Mouse (Mus musculus) CH12.LX (cell line): ENCODE data around the gene Eif4e. TPM values are rescaled to one million over a fixed set of nuclear protein-coding genes. Genes with fewer than 3 reads are reported as not detected.
A peak's percentile ranks its signal among the peaks of the same experiment; 100 is the strongest.

Source experiments
- DNase-seq: peaks from one replicate; pipeline ENCODE4 v3.0.0-alpha.2; 2013; ENCODE audit errors: extremely low read depth
- H3K27ac ChIP-seq: 2 replicates; pipeline ENCODE4 v1.5.1; 2012; ENCODE audit warnings: low read depth, mild to moderate bottlenecking, control low read depth, moderate library complexity; ENCODE audit not compliant: insufficient read depth
- H3K27me3 ChIP-seq: replicated peaks from 2 replicates; pipeline ENCODE3; 2012; ENCODE audit warnings: inconsistent platforms
- H3K36me3 ChIP-seq, 2 experiments: replicated peaks in 1 of 2; 2 replicates each; pipeline versions ENCODE3 to v1.6.1; 2012; ENCODE audit warnings: inconsistent platforms in 1 of 2, low read length in 1 of 2, mild to moderate bottlenecking in 1 of 2, mixed read lengths in 1 of 2, moderate library complexity in 1 of 2; ENCODE audit not compliant: control insufficient read depth in 1 of 2, insufficient read depth in 1 of 2
- H3K4me1 ChIP-seq, 2 experiments: 2 replicates each; pipeline ENCODE4 v1.6.1; 2012; ENCODE audit warnings: inconsistent platforms in 1 of 2, moderate library complexity in 1 of 2; ENCODE audit not compliant: insufficient read depth in 2 of 2, control insufficient read depth in 1 of 2
- H3K4me2 ChIP-seq: 2 replicates; pipeline ENCODE4 v1.6.1; 2012; ENCODE audit warnings: low read depth, mild to moderate bottlenecking, control low read depth; ENCODE audit not compliant: poor library complexity, insufficient read depth, severe bottlenecking
- H3K4me3 ChIP-seq, 3 experiments: fragments of 150-350 bp in 1 of 3; sonication (generic) in 1 of 3; replicated peaks in 1 of 3; 2 replicates each; pipeline versions ENCODE3 to v1.5.1; 2011 to 2012; ENCODE audit warnings: low read depth in 2 of 3, low read length in 2 of 3, mild to moderate bottlenecking in 2 of 3, moderate library complexity in 2 of 3, control low read depth in 1 of 3, improper control_type of control experiment in 1 of 3, inconsistent platforms in 1 of 3, mixed read lengths in 1 of 3; ENCODE audit not compliant: poor library complexity in 1 of 3
- H3K79me2 ChIP-seq: replicated peaks from 2 replicates; pipeline ENCODE4 v1.6.1; 2012; ENCODE audit warnings: mild to moderate bottlenecking, moderate library complexity; ENCODE audit not compliant: control insufficient read depth, poor library complexity, insufficient read depth, severe bottlenecking; ENCODE audit errors: extremely low read depth
- H3K9ac ChIP-seq: 2 replicates; pipeline ENCODE4 v1.6.1; 2012; ENCODE audit warnings: low read depth, mild to moderate bottlenecking, control low read depth, moderate library complexity; ENCODE audit not compliant: insufficient read depth
- H3K9me3 ChIP-seq: replicated peaks from 2 replicates; pipeline ENCODE3; 2012; ENCODE audit warnings: low read length, inconsistent platforms, mixed read lengths
- BHLHE40 ChIP-seq: IDR thresholded peaks from 2 replicates; pipeline ENCODE4 v1.6.1; 2011; ENCODE audit warnings: mild to moderate bottlenecking, low read depth, low read length, improper control_type of control experiment
- EP300 ChIP-seq: IDR thresholded peaks from 2 replicates; pipeline ENCODE4 v1.6.1; 2011; ENCODE audit warnings: low read length, improper control_type of control experiment
- HCFC1 ChIP-seq: IDR thresholded peaks from 2 replicates; pipeline ENCODE4 v1.6.1; 2012; ENCODE audit warnings: low read depth, mild to moderate bottlenecking, inconsistent platforms, low read length, improper control_type of control experiment
- IRF4 ChIP-seq: IDR thresholded peaks from 2 replicates; pipeline ENCODE4 v1.6.1; 2014; ENCODE audit warnings: low read depth, mild to moderate bottlenecking, inconsistent platforms, low read length, improper control_type of control experiment
- JUN ChIP-seq: IDR thresholded peaks from 2 replicates; pipeline ENCODE4 v1.6.1; 2011; ENCODE audit warnings: low read depth, mild to moderate bottlenecking, low read length, improper control_type of control experiment, moderate library complexity; ENCODE audit not compliant: insufficient read depth
- MXI1 ChIP-seq: IDR thresholded peaks from 2 replicates; pipeline ENCODE4 v1.6.1; 2011; ENCODE audit warnings: mild to moderate bottlenecking, low read depth, low read length, improper control_type of control experiment
- MYC ChIP-seq: IDR thresholded peaks from 2 replicates; pipeline ENCODE4 v1.6.1; 2011; ENCODE audit warnings: low read depth, mild to moderate bottlenecking, improper control_type of control experiment, low read length
- NELFE ChIP-seq: IDR thresholded peaks from 2 replicates; pipeline ENCODE4 v1.6.1; 2011; ENCODE audit warnings: low read depth, low read length, improper control_type of control experiment
- SMC3 ChIP-seq: IDR thresholded peaks from 2 replicates; pipeline ENCODE4 v1.6.1; 2011; ENCODE audit warnings: low read depth, low read length, improper control_type of control experiment
- TCF12 ChIP-seq: IDR thresholded peaks from 2 replicates; pipeline ENCODE4 v1.6.1; 2014; ENCODE audit warnings: low read depth, mild to moderate bottlenecking, inconsistent platforms, low read length, improper control_type of control experiment
- UBTF ChIP-seq: IDR thresholded peaks from 2 replicates; pipeline ENCODE4 v1.6.1; 2012; ENCODE audit warnings: low read depth, mild to moderate bottlenecking, inconsistent platforms, low read length, improper control_type of control experiment, moderate library complexity
- ZKSCAN1 ChIP-seq: IDR thresholded peaks from 2 replicates; pipeline ENCODE4 v1.6.1; 2012; ENCODE audit warnings: low read depth, inconsistent platforms, low read length, improper control_type of control experiment, borderline replicate concordance
- ZNF384 ChIP-seq: IDR thresholded peaks from 2 replicates; pipeline ENCODE4 v1.6.1; 2012; ENCODE audit warnings: low read depth, low read length, improper control_type of control experiment, inconsistent platforms
- dilution Hi-C: fragments of 300-500 bp; cut with MboI; formaldehyde crosslinking; loops from 2 replicates; pipeline ENCODE4 v1.14.3; 2020; ENCODE audit warnings: low sequenced_read_pairs; ENCODE audit not compliant: extremely low pct_unique_long_range_greater_than_20kb, extremely low pct_ligation_motif_present
- in situ Hi-C: fragments of 300-500 bp; cut with MboI; formaldehyde crosslinking; loops from 3 replicates; pipeline ENCODE4 v1.14.3; 2019; ENCODE audit warnings: low sequenced_read_pairs, low pct_ligation_motif_present, low pct_unique_long_range_greater_than_20kb, mixed read lengths
- polyA plus RNA-seq: library from polyadenylated mRNA; unstranded; fragments of >175 nt; gene quantifications from 2 replicates; pipeline ENCODE4 v1.2.1, GENCODE M21; 2012; ENCODE audit warnings: low read depth; ENCODE audit not compliant: insufficient read length
- total RNA-seq, 2 experiments: library from RNA; depleted of rRNA; stranded (reverse); fragments of 300-350 nt in 1 of 2; fragments of >200 nt in 1 of 2; gene quantifications; 2 replicates each; pipeline ENCODE4 v1.2.3; 2012 to 2014

Gene Eif4e
- total and polyA plus RNA-seq, 3 experiments = 490 to 850 (median 590) TPM

GRCm38 (mm10) chr3:138586213-138586612, 60.2 kb downstream of the Eif4e start:
- Histone ChIP-seq H3K4me1 (no peaks in the 10 kb centered on the region), H3K4me3 (no peak overlapping the region), H3K36me3 (no peaks in the 10 kb centered on the region), H3K27ac (no peak overlapping the region), H3K4me2 (no peak overlapping the region), H3K9ac (no peak overlapping the region), H3K9me3 (peaks cover 8% of the 10 kb centered on the region), H3K79me2 (no peaks in the 10 kb centered on the region), H3K27me3 (no peaks in the 10 kb centered on the region)
- in situ Hi-C loops (no loop called here), dilution Hi-C loops (no loop called here)
- no peak for TF ChIP-seq ZKSCAN1
- no peak for TF ChIP-seq MXI1
- no peak for TF ChIP-seq SMC3
- no peak for TF ChIP-seq IRF4
- no peak for DNase-seq

- Histone ChIP-seq H3K27ac (no peak overlapping the region), H3K9ac (no peak overlapping the region), H3K4me1 (no peaks in the 10 kb centered on the region), H3K36me3 (no peaks in the 10 kb centered on the region), H3K9me3 (peaks cover 8% of the 10 kb centered on the region), H3K4me2 (no peak overlapping the region), H3K27me3 (no peaks in the 10 kb centered on the region), H3K4me3 (no peak overlapping the region), H3K79me2 (no peaks in the 10 kb centered on the region)
- dilution Hi-C loops = no loop called here
- in situ Hi-C loops = no loop called here
- TF ChIP-seq JUN (no peak), HCFC1 (no peak), TCF12 (no peak)
- no peak for DNase-seq
Measured at GRCm38 (mm10) chr3:138587137-138587536, 61.2 kb downstream of the Eif4e start.

DNA sequence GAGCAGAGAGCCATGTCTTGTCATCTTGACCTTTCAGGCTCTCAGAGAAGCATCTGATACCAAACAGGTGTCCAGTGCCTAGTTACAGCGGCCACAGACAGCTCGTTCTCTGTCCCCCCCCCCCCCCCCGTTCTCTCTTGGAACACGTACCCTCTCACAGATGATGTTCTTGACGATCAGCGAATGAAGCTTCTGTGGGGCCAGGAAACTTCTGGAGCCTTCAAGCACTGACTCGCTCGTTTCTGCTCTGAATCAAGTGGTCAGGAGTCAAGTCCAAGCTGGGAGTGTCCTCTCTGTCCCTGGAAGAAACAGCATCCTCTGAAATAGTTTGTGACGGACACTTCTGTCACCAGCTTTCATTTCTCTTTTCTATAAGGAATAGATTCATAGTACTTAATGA, 62.0 kb downstream of the Eif4e start:
- dilution Hi-C loops = no loop called here
- H3K4me1 ChIP-seq = no peaks in the 10 kb centered on the region
- no peaks in the 10 kb centered on the region for H3K27me3 ChIP-seq
- H3K27ac ChIP-seq = no peak overlapping the region
- peaks cover 5% of the 10 kb centered on the region for H3K9me3 ChIP-seq
- no peak overlapping the region for H3K4me3 ChIP-seq
- no peak overlapping the region for H3K9ac ChIP-seq
- H3K4me2 ChIP-seq = peak overlapping the region; percentile 52
- TF ChIP-seq EP300 = no peak
- TF ChIP-seq ZNF384 = no peak
- TF ChIP-seq JUN = no peak
- no peak for TF ChIP-seq MYC
- no peak for TF ChIP-seq BHLHE40
- no peak for TF ChIP-seq UBTF
- TF ChIP-seq SMC3 = no peak
- no peak for TF ChIP-seq NELFE
- in situ Hi-C loops = no loop called here
- DNase-seq = no peak
- H3K79me2 ChIP-seq = no peaks in the 10 kb centered on the region
- H3K36me3 ChIP-seq = no peaks in the 10 kb centered on the region
